Mouse (Mus musculus): ENCODE measurements at regions not wholly inside any gene's neighbourhood (a gene's known extent, or its start where the extent isn't known, plus 50 kb on each side); places are given as distances from the start of the nearest gene placed in this dataset.

DNA sequence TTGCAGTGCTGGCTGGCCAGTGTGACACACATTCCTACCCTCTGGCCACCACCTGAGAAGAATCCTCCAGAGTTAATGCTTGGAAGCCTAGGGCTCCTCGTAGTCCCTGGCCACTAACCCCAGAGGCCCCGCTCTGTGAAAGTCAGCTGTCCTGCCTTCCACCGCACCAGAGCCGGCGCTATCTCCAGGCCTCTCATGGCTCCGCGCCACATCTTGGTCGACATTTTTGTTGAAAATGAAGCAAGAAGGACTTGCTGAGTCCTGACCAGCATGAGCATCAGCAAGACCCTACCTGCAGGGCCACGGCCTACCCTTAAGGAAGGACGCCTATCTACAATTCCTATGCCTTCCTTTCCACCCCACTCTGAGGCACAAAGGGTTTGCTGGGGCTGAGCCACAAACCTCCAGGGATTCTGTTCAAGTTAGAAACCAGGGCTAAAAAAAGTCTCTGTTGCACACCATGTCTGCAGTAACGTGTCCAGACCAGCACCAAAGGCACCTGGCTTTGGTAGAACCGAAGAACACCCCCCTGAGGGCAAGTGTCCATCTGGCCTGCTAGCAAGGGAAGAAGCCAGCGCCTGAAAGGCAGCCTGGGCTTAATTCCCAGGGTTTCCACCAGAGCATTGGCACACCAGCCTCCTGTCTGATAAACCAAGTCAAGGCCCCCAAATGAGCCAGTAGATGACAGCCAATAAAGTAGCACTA is 97.5 kb upstream of the Spred2 start:
- no peaks in the 10 kb centered on the region for H3K9me3 ChIP-seq (replicated peaks; ENCODE audit: control insufficient read depth, insufficient read depth, low read length, poor library complexity, severe bottlenecking)
- H3K27ac ChIP-seq (ENCODE audit: insufficient read depth, low read length), result no peak overlapping the region
- H3K36me3 ChIP-seq (ENCODE audit: control insufficient read depth, insufficient read depth, low read length, poor library complexity, severe bottlenecking), result no peaks in the 10 kb centered on the region
- H3K4me1 ChIP-seq (ENCODE audit: control insufficient read depth, insufficient read depth, low read length), result peaks cover 21% of the 10 kb centered on the region
- TF ChIP-seq CTCF (IDR thresholded peaks at IDR 0.05; ENCODE audit: low read depth, low read length) (no peak), POLR2A (IDR thresholded peaks at IDR 0.05; ENCODE audit: insufficient read depth, low read length) (no peak), EP300 (IDR thresholded peaks at IDR 0.05; ENCODE audit: insufficient read depth, low read depth, low read length) (no peak)
- H3K27me3 ChIP-seq (ENCODE audit: control insufficient read depth, insufficient read depth, low read length, poor library complexity, severe bottlenecking), result no peaks in the 10 kb centered on the region
- H3K9ac ChIP-seq (ENCODE audit: low read depth, poor library complexity, severe bottlenecking), result no peak overlapping the region
- no peak overlapping the region for H3K4me3 ChIP-seq (ENCODE audit: low read depth, low read length)

- no peak overlapping the region for H3K4me3 ChIP-seq (ENCODE audit: low read depth, low read length)
- no peaks in the 10 kb centered on the region for H3K27me3 ChIP-seq (ENCODE audit: control insufficient read depth, insufficient read depth, low read length, poor library complexity, severe bottlenecking)
- TF ChIP-seq EP300 (IDR thresholded peaks at IDR 0.05; ENCODE audit: insufficient read depth, low read depth, low read length), result no peak
- TF ChIP-seq POLR2A (IDR thresholded peaks at IDR 0.05; ENCODE audit: insufficient read depth, low read length), result no peak
- no peak for TF ChIP-seq CTCF (IDR thresholded peaks at IDR 0.05; ENCODE audit: low read depth, low read length)
- H3K27ac ChIP-seq (ENCODE audit: insufficient read depth, low read length), result no peak overlapping the region
- no peak overlapping the region for H3K9ac ChIP-seq (ENCODE audit: low read depth, poor library complexity, severe bottlenecking)
- H3K36me3 ChIP-seq (ENCODE audit: control insufficient read depth, insufficient read depth, low read length, poor library complexity, severe bottlenecking), result no peaks in the 10 kb centered on the region
- peaks cover 21% of the 10 kb centered on the region for H3K4me1 ChIP-seq (ENCODE audit: control insufficient read depth, insufficient read depth, low read length)
- no peaks in the 10 kb centered on the region for H3K9me3 ChIP-seq (replicated peaks; ENCODE audit: control insufficient read depth, insufficient read depth, low read length, poor library complexity, severe bottlenecking)
Observed at GRCm38 (mm10) chr11:19827996-19828395, 96.2 kb upstream of the Spred2 start.

DNA sequence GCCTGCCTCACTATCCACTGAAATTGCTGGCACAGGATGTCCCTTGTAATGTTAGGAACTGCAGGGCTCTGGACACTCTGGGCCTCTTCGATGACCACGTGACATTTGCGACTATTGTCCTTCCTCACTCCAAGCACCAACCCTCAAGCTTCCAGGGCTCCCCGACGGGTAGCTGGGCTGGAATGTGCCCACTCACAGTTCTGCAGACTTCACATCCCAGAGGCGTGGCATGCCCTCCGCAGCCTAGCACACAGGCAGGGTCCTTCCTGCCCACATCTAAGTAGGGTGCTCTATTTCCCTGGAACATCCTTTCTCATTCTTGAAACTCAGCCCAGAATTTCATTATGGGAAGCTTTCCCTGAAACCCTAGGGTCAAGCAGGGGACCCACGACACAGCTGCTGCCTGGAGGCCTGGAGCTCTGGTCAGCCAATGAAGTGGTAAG is 95.2 kb upstream of the Spred2 start:
- Histone ChIP-seq H3K36me3 (ENCODE audit: control insufficient read depth, insufficient read depth, low read length, poor library complexity, severe bottlenecking) (no peaks in the 10 kb centered on the region), H3K4me1 (ENCODE audit: control insufficient read depth, insufficient read depth, low read length) (peaks cover 21% of the 10 kb centered on the region), H3K27ac (ENCODE audit: insufficient read depth, low read length) (peak overlapping the region; percentile 80), H3K4me3 (ENCODE audit: low read depth, low read length) (no peak overlapping the region), H3K9me3 (replicated peaks; ENCODE audit: control insufficient read depth, insufficient read depth, low read length, poor library complexity, severe bottlenecking) (no peaks in the 10 kb centered on the region), H3K27me3 (ENCODE audit: control insufficient read depth, insufficient read depth, low read length, poor library complexity, severe bottlenecking) (no peaks in the 10 kb centered on the region), H3K9ac (ENCODE audit: low read depth, poor library complexity, severe bottlenecking) (no peak overlapping the region)
- TF ChIP-seq CTCF (IDR thresholded peaks at IDR 0.05; ENCODE audit: low read depth, low read length) (no peak), EP300 (IDR thresholded peaks at IDR 0.05; ENCODE audit: insufficient read depth, low read depth, low read length) (no peak), POLR2A (IDR thresholded peaks at IDR 0.05; ENCODE audit: insufficient read depth, low read length) (no peak)

GRCm38 (mm10) chr11:19829564-19830279 is 94.5 kb upstream of the Spred2 start:
- no peaks in the 10 kb centered on the region for H3K27me3 ChIP-seq (ENCODE audit: control insufficient read depth, insufficient read depth, low read length, poor library complexity, severe bottlenecking)

GRCm38 (mm10) chr11:19830280-19831062 is 93.7 kb upstream of the Spred2 start:
- Histone ChIP-seq H3K27ac (ENCODE audit: insufficient read depth, low read length) (peak overlapping the region; percentile 80), H3K9me3 (replicated peaks; ENCODE audit: control insufficient read depth, insufficient read depth, low read length, poor library complexity, severe bottlenecking) (no peaks in the 10 kb centered on the region), H3K4me1 (ENCODE audit: control insufficient read depth, insufficient read depth, low read length) (peaks cover 21% of the 10 kb centered on the region), H3K36me3 (ENCODE audit: control insufficient read depth, insufficient read depth, low read length, poor library complexity, severe bottlenecking) (no peaks in the 10 kb centered on the region), H3K9ac (ENCODE audit: low read depth, poor library complexity, severe bottlenecking) (peak overlapping the region; percentile 46), H3K4me3 (ENCODE audit: low read depth, low read length) (no peak overlapping the region), H3K27me3 (ENCODE audit: control insufficient read depth, insufficient read depth, low read length, poor library complexity, severe bottlenecking) (no peaks in the 10 kb centered on the region)
- TF ChIP-seq CTCF (IDR thresholded peaks at IDR 0.05; ENCODE audit: low read depth, low read length), result peak; percentile 92
- no peak for TF ChIP-seq POLR2A (IDR thresholded peaks at IDR 0.05; ENCODE audit: insufficient read depth, low read length)

More at GRCm38 (mm10) chr11:19829564-19830279, 94.5 kb upstream of the Spred2 start:
- H3K9me3 ChIP-seq (replicated peaks; ENCODE audit: control insufficient read depth, insufficient read depth, low read length, poor library complexity, severe bottlenecking), result no peaks in the 10 kb centered on the region
- no peak overlapping the region for H3K4me3 ChIP-seq (ENCODE audit: low read depth, low read length)
- peak overlapping the region; percentile 46 for H3K9ac ChIP-seq (ENCODE audit: low read depth, poor library complexity, severe bottlenecking)
- peak overlapping the region; percentile 80 for H3K27ac ChIP-seq (ENCODE audit: insufficient read depth, low read length)
- H3K36me3 ChIP-seq (ENCODE audit: control insufficient read depth, insufficient read depth, low read length, poor library complexity, severe bottlenecking), result no peaks in the 10 kb centered on the region
- H3K4me1 ChIP-seq (ENCODE audit: control insufficient read depth, insufficient read depth, low read length), result peaks cover 21% of the 10 kb centered on the region
- TF ChIP-seq POLR2A (IDR thresholded peaks at IDR 0.05; ENCODE audit: insufficient read depth, low read length) (no peak), EP300 (IDR thresholded peaks at IDR 0.05; ENCODE audit: insufficient read depth, low read depth, low read length) (peak; percentile 75), CTCF (IDR thresholded peaks at IDR 0.05; ENCODE audit: low read depth, low read length) (no peak)
